Mouse (Mus musculus) naive thymus-derived CD4-positive, alpha-beta T cell, adult 2 months (primary cell): ENCODE measurements around the gene Npdc1.

Experiments
- DNase-seq: peaks from one replicate; pipeline ENCODE4 v3.0.0-alpha.2; 2011; ENCODE audit warnings: low read depth

Gene Npdc1

DNA sequence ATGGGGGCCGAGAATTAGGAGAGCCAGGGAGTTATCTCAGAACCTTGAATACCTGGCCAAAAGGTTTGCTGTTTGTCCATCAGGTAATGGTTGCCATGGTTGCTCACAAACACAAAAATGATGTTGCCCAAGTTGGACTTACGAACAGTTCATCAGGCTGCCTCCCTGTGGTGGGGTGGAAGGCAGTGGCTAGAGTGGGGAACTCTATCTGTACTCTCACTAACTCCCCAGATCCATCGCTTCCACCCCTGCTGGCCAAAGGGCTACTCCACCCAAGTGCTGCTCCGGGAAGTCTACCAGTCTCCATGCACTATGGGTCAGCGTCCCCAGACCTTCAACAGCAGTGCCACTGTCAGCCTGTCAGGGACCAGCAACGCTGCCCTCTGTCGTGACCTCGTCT lies at the start of gene Npdc1:
Gene Npdc1, plus strand, starts transcription at position 301 of the 400 bp plus-strand sequence.
- no peak for DNase-seq

DNA sequence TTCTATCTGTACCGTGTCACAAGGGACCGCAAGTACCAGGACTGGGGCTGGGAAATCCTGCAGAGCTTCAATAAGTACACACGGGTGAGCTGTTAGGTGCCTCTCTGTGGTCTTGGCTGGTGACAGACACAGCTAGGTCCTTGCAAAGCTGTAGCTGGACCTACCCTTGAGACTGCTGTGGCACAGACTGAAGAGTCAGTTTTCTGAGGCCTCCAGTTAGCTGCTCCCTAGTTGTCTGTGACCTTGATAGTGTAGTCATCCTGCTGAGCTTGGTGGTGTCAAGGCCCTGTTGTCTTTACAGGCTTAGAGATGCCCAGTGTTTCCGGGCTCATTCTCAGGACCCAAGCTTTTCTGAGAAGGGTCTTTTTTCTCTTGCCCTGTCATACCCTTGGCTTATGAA lies 49.7 kb upstream of the Npdc1 start:
- DNase-seq, result no peak

DNA sequence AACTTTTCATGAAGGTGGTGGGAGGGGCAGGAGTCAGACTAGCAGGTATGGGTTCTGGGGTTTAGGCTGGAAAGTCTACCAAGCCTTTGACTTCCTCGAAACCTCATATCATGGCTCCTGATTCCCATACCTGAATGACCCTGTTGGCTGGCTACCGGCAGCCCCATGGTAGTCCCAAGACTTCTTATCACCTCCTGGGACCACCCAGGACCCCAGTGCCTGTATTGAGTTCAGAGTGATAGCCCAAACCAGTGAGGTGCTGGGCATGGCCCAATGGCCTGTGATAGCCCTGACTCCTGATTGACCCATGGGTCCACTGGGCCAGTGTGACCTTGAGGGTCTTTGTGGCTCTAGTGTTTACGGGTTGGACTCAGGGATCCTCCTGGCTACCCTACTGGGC lies 48.5 kb upstream of the Npdc1 start:
- no peak for DNase-seq

DNA sequence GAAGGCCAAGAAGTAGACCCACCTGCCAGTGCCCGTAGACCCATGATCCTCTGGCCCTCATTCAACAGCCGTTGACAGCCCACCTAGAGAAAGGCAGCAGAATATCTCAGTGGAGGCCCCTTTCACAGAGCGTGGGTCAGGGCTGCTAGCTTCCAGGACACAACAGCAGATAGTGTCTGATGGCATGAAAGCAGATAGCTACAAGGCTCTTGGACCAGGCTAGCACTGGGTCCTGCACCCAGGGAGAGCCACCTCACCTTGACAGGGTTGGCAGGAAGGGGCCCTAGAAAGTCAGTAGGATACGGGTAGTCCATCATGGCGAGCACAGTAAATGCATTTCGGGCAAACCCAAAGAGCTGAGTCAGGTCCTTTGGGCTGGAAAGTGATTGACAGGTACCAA lies 44.9 kb upstream of the Npdc1 start:
- DNase-seq, result no peak

DNA sequence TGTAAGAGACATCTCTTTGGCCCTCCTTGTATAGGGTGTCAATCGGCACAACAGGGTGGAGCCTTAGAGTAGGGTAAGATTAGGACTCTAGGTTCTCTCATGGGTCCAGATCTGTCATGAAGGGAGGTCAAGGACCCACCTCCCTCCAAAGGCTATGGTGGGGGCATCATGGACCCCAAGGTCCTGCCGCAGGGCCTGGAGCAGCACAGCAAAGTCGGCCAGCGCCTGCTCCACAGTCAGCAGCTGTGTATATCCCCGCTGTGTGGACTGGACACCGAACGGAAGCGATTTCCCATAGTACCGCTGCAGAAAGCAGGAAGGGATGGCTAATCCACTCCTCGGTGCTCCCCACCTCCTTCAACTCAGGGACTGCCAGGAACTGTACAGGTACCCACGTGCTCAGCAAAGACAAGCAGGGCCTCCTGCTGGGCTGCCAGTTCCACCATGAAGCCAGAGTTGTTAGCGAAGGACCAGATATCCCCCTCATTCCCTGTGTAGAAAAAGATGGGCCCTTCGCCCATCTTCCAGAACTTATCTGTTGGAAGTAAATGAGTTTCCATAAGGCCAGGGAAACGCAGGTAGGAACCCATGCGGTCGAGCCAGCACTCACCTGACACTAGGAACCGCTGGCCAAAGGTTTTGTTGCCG lies 43.6 kb upstream of the Npdc1 start:
- no peak for DNase-seq

DNA sequence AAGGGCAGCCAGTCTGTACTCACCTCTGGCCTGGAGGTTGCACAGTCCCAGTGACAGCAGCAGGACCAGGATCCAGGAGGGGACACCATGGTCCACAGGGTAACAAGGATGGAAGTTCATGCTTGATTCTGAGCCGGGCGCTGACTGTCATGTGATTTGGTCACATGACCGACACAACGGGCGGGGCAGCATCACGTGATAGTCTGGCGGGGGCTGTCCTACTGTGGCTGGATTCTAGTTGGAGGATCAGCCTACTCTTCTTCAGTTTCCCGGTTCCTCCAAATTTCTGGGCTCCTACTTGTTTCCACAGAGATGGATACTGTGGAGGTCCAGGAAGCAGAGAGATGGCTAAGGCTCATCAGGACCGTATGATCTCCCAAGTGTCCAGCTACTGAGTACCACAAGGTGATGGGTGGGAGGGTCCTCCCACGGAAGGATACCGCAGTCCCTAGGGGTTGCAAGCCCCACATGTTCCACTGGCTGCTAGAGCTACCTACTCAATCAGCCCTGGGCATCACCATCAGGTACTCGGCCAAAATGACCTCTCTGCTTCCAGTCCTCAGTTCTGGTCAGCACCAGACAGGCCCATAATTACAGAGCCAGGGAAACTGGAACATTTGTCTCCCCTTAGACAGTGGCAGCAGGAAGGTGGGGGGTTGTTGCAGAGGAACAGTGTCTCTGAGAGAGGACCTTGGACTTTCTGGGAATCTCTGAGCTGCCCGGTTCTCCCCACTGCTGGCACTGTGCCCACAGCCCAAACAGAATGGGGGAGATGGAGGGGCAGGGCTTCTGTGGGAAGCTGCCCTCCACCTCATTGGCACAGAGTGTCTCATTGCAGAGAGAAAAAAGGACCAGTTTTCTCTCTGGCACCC lies 42.7 kb upstream of the Npdc1 start, which contains the start of gene Dpp7:
Gene Dpp7, minus strand, starts transcription at position 152 of the 872 bp plus-strand sequence.
- DNase-seq, result peak; percentile 75

DNA sequence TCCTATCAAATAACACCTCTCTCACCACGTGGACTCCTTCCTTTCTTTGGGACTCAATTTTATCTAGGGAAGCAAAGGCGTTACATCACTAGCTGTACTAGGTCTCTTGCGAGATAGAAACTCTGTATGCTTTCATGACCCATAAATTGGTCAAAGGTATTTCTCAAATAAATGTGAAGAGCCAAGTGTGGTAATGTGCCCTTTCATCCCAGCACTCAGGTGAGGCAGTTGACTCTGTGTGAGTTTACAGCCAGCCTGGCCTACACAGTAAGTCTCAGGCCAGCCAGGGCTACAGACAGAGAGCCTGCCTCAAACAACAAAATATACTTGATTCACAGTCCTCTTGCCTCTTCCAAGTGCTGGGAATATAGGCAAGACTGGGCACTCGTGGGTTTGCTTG lies 39.3 kb upstream of the Npdc1 start:
- no peak for DNase-seq

DNA sequence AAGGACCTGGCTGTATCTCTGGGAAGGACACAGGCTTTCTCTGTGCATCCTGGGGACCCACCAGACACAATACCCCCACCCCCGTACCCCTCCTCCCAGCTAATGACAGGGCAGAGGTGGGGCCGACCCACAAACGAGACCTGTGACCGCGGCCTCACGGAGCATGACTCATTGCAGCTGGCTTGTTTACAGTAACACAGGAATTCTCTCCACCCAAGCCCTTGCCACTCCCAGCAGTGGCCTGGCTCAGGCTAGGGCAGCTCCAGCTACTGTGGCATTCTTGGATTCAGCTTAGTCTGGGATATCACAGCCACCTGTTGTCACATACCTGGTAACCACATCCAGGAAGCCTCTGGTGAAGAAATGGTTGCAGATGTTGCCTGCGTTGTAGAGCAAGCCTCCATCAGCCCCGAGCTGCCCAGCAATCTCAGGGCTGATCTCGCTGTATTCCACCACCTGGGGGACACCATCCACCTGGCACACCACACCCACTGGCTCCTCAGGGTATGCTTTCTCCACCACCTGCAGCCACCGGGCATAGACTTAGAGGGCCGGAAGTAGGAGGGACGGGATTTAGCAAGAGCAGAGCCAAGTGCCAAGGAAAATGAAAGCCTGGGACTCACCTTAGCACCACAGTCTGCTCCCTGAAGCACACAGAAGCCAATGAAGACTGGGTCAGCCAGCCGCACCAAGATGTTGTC lies 35.5 kb upstream of the Npdc1 start:
- no peak for DNase-seq

DNA sequence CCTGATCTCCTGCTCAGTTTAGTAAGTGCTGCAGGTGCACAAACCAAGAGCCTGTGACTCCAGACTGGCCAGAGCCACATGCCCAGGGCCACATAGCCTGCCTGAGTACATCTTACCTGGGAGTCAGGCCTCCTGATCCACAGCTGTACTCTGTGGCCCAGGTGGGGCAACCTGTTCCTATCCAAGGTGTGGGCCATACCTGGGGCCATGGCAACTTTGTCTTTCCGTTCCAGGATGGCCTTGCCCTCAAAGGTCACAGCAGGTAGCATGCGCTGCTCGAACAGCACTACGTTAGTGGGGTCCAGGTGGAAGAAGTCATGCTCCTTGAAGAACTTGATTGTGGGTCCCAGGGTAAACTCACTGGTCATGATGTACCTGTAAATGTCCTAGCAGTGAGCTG lies 34.8 kb upstream of the Npdc1 start:
- no peak for DNase-seq

DNA sequence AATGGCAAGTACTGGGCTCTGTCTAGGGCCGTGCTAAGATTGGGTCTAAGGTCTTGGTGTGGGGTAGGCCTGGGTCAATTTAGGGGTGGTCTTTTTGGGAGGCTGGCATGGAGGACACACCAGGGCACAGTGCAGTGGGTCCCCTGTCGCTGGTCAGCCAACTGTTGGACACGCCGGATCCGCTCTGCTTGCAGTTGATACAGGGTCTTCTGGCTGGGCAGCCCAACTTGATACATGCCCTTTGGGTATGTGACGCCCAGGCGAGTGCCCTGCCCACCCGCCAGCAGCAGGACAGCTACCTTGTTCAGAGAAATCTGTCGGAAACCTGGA lies 34.4 kb upstream of the Npdc1 start:
- no peak for DNase-seq

DNA sequence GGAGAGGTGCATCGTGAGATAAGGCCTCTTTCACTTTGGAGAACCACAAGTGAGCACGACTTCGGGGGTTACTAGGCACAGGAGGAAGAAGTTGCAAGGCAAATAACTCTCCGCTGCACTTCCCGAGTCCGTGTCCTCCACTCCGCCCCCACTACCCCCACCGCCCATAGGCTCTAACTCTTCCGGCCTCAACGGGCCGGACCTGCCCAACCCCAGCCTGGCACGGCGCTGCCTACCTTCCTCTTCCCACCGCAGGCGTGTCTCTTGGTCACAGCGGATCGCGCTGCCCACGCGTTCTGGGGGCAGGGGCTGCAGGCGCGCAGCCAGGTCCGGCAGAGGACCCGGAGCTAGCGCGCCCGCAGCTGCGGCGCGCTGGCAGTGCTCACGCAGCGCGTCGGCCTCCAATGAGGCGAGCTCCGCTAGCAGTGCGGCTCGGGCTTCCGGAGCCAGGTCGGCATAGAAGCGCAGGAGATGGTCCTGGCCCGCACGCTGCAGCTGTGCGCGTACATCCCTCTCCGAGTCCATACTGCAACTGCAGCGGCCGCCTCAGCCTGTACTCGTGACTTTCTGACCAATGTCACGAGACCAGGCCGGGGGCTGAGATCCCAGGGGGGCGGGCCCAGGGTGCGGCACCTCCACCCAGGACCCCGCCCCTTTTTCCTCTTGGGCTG lies 33.9 kb upstream of the Npdc1 start, which contains the start of gene Uap1l1:
Gene Uap1l1, minus strand, starts transcription at position 592 of the 671 bp plus-strand sequence.
- DNase-seq, result peak; percentile 73

DNA sequence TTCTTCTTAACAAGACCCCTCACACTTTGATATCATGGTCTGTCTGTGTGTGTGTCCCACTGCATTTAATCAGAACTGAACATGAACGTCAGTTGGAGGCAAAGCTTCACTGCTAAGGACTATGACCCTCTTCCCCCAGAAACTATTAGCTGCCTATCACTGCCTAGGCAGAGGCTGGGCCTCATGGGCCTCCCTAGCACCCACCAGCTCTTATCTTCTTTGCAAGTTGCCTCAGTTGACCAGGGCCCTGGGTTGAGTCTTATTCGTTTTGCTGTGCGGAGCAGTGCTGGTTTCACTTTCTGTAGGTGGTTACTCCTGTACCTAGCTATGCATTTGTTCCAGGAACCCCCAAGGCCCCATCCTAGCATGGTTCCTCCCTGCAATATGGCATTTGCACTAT lies 29.2 kb upstream of the Npdc1 start:
- DNase-seq, result no peak

DNA sequence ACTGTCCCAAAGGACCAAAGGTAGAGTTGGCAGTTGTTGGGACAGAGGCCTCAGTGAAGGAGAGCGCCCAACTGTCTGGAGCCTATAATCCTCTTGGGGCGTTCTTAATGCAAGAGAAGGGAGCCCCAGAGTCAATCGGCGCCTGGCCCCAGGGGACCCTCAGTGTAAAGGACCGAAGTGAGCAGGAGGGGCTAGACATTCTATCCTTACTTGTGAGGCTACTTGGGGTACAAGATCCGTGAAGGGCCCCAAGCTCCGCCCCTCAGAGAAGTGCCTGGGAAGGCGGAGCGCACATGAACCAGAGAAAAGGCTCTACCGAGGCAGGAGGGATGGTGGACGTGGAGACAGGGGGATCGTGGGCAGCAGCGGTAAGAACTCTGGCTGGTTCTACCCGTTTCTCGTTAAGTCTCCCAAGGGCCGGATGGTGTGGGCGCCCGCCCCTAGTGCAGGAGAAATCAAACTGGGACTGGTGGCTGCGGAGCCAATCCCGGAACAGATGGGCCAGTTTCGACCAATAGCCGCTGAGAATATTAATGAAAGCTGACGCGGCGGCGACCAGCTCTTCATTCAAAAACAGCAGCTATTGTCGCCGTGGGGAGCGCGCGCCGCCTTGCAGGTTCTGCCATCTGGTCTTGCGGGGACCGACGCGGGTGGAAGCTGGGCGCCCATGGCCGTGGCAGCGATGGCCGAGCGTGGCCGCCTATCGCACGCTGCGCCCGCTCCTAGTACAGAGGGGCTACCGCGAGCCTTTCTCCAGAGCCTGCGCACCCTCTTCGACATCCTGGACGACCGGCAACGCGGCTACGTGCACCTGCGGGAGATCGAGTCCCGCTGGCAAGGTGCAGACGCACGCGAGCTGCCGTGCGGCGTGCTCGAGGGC lies 27.1 kb upstream of the Npdc1 start, which contains the start of gene Sapcd2:
Gene Sapcd2, plus strand, starts transcription at position 558 of the 880 bp plus-strand sequence.
- peak; percentile 91 for DNase-seq

DNA sequence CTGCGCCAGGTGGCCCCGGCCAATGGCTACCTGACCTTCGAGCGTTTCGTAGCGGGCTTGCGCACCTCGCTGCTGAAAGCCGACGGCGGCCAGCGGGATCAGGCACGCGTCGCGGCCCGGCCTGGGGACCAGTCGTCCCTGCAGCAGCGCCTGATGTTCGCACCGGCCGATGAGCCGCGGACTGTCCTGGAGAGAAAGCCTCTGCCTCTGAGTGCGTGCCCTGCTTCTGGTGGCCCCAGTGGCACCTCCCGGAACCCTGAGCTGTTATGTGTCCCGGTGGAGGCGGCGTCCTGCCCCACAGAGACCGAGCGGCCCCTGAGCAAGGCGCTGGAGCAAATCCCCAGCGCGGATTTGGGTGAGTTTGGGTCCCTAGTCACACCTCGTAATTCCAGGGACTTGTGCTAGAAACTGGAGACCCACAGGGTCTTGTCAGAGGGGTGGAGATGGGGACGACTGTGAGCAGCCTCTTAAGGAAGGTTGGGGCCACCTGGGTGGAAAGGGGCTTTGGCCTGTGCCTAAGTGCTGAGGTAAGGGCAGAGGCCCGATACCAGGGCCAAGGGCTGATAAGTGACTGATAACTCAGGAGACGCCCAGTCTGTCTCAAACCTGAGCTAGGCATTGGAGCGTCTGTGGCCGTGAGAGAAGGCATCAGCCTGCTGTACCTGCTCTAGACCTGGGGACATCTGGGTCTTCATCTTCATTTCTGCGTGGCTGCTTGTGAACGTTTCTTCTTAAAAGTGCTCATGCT lies 26.3 kb upstream of the Npdc1 start:
- DNase-seq, result peak; percentile 26

DNA sequence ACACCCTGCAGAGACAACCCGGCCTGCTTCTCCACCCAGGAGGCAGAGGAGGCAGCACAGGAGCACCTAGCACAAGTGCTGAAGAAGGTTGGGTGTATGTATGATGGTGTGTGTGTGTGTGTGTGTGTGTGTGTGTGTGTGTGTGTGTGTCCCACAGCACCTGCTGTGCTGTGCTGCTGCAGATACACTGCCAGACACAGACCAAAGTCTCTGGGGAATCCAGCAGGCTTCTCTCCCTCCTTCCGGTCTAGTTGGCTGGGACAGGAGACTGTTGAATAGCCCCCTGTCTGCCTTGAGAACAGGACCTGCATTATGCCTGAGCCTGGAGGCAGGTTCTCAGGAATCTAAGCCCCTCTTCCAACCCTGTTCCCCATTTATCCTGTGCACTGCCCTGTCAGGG lies 25.7 kb upstream of the Npdc1 start:
- DNase-seq, result no peak

DNA sequence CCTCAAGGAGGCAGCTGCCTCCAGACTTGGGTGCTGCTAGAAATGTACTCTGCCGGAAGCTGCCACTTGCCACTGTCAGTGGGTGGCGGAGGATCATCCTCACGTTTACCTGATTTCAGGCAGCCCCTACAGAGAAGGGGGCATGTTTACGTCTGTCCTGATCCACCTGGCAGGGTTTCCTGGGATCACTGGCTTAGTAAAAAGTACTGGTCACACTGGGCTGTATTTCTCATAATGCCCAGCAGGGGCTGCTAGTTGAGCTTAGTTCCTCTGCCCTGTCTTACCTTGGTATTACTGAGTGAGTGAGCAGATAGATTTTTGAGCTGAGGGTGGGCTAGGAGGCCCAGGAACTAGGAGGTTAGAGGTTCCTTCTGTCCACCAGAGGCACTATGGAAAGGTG lies 22.6 kb upstream of the Npdc1 start:
- DNase-seq, result peak; percentile 70

DNA sequence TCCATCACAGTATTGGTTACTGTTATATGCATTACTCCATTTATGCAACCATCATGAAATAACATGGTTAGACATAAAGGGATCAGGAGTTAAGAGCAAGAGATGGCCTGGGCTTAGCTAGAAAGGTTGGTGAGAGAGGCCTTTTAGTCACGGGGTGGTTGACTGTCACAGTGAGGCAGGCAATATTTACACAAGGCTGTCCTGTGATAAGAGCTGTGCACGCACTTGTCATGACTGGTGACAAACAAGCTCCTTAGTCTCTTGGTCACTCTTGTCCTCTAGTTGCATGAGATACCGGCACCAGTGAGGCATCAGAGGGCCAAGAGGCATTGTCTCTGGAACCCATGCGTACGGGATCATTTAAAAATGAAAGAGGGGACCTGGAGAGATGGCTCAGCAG lies 14.7 kb upstream of the Npdc1 start:
- DNase-seq, result no peak

DNA sequence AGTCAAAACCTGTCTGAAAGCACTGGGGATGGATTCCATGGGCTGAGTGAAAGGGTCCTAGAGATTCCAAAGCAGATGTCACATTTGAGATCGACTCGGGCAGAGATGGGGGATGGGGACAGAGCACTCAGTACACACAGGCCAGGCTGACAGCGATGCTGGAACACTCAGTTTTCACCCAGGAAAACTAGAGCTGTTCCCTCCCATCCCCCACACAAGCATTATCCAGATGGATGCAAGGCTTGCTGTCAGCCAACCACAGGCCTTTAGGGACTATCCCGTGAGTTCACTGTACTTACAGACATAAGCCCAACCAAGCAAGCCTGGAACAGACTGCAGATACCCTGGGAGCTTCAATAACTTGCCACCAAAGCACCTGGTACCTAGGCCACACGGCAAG lies 7.9 kb upstream of the Npdc1 start:
- no peak for DNase-seq

DNA sequence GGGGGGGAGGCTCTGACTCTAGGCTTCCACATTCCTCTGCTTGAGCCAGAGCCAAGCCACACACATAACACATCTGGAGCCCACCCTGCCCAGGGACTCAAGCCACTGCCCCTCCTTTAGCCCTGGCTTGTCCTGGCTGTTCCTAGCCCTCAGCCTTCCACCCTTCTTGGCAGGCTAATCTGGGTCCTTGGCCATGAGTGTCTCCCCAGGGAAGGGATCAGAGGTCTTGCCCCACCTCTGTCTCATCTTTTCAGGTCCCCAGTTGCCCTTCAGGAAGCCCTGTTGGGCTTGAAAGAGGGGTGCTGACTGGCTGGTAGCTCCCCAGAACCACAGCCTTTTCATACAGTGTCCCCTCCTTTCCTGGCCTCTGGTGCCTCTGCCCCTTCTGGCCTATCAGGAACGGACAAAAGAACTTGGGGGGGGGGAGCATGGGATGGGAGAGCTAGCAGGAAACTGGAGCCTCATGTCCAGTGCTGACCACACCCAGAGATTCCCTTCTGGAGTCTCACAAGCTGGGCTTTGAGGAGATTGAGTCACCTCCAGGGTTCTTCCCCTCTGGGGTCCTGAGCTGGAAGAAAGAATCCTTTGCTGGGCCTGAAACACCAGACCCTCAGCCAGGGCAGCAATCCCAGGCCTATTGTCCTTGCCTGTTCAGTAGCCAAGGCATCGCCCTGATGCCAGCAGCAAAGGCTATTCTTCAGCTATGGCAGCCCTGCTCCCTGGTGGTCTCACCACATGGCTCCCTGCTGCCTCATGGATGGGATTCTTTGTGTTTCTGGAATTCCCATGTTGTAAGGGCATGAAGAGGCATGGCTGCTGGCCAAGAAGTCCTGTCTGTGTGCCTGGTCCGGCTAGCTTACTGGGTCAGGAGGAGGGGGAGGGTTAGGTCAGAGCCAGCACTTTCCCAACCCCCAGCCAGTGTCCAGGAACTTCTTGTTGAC lies 4.6 kb upstream of the Npdc1 start:
- DNase-seq, result no peak
